In the genomic region with DNA sequence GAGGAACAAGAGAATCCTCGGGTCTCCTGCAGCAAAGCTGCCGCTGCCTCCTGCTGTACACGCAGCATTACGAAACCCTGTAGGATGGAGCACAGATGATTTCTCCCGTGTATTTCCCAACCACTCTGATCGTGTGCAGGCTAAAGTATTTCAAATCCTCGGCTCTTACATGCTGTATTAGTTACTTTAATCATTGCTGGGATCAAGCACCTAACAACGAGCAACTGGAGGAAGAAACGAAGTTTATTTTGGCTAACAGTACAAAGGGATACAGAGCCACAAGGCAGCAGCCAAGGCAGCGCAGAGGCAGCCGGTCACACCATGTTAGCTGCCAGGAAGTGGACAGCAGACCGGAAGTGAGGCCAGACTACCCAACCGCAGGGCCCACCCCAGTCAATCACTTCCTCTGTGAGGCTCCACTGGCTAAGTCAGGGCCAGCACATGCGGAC, we compare ENCODE assay signal across 7 mouse cellular contexts.
A peak's percentile ranks its signal among the peaks of the same experiment; 100 is the strongest.
DNase-seq lines count a peak whose midpoint lies in the region; ATAC-seq and TF ChIP-seq lines count a peak whose summit lies in the region.

No protein-coding gene starts in this region.

- H3K36me3 ChIP-seq in limb, embryonic 14.5 days (ENCODE audit: control insufficient read depth, insufficient read depth, low read length) = 0 out of 2 replicates have a peak, but pooled peaks cover 2% of the 10 kb centered on the region
- H3K36me3 ChIP-seq in forebrain, embryonic 15.5 days = no peaks in the 10 kb centered on the region
- H3K36me3 ChIP-seq in forebrain, embryonic 14.5 days (ENCODE audit: control insufficient read depth, insufficient read depth, low read length) = no peaks in the 10 kb centered on the region

- H3K4me1 ChIP-seq in limb, embryonic 14.5 days (ENCODE audit: control insufficient read depth, insufficient read depth, low read length) = no peaks in the 10 kb centered on the region
- H3K4me1 ChIP-seq in forebrain, embryonic 15.5 days = no peaks in the 10 kb centered on the region
- H3K4me1 ChIP-seq in forebrain, embryonic 14.5 days (ENCODE audit: control insufficient read depth, insufficient read depth, low read length) = no peaks in the 10 kb centered on the region

- ATAC-seq in limb, embryonic 14.5 days (ENCODE audit: low FRiP score, low read depth) = no peak
- no peak for ATAC-seq in forebrain, embryonic 15.5 days (replicated peaks)
- ATAC-seq in forebrain, embryonic 14.5 days = no peak

- no peaks in the 10 kb centered on the region for H3K9me3 ChIP-seq in limb, embryonic 14.5 days (ENCODE audit: control insufficient read depth, low read length)
- H3K9me3 ChIP-seq in forebrain, embryonic 15.5 days = no peaks in the 10 kb centered on the region
- H3K9me3 ChIP-seq in forebrain, embryonic 14.5 days (replicated peaks; ENCODE audit: control insufficient read depth, low read length) = no peaks in the 10 kb centered on the region

- H3K27ac ChIP-seq in limb, embryonic 14.5 days (replicated peaks; ENCODE audit: low read depth, low read length) = no peak overlapping the region
- H3K27ac ChIP-seq in forebrain, embryonic 15.5 days (replicated peaks) = no peak overlapping the region
- H3K27ac ChIP-seq in forebrain, embryonic 14.5 days (ENCODE audit: low read depth, low read length) = no peak overlapping the region

- no peak for TF ChIP-seq POLR2A in limb, embryonic 14.5 days (IDR thresholded peaks at IDR 0.05; ENCODE audit: borderline replicate concordance, extremely low read depth, insufficient read depth, insufficient read length)

- H3K9ac ChIP-seq in limb, embryonic 14.5 days (ENCODE audit: low read depth, low read length, severe bottlenecking) = no peak overlapping the region
- H3K9ac ChIP-seq in forebrain, embryonic 15.5 days (replicated peaks) = no peak overlapping the region
- H3K9ac ChIP-seq in forebrain, embryonic 14.5 days (ENCODE audit: low read length) = no peak overlapping the region

- no peak overlapping the region for H3K4me3 ChIP-seq in limb, embryonic 14.5 days (replicated peaks; ENCODE audit: low read length)
- H3K4me3 ChIP-seq in forebrain, embryonic 15.5 days = no peak overlapping the region
- H3K4me3 ChIP-seq in forebrain, embryonic 14.5 days (ENCODE audit: low read depth, low read length) = no peak overlapping the region

- no peaks in the 10 kb centered on the region for H3K27me3 ChIP-seq in limb, embryonic 14.5 days (ENCODE audit: control insufficient read depth, insufficient read depth, low read length)
- H3K27me3 ChIP-seq in forebrain, embryonic 15.5 days = no peaks in the 10 kb centered on the region
- no peaks in the 10 kb centered on the region for H3K27me3 ChIP-seq in forebrain, embryonic 14.5 days (replicated peaks; ENCODE audit: control insufficient read depth, insufficient read depth, low read length)

- 68% methylated on average over 14 of the region's 14 CpGs for WGBS in limb, embryonic 14.5 days
- WGBS in forebrain, embryonic 15.5 days = 90% methylated on average over 14 of the region's 14 CpGs
- WGBS in forebrain, embryonic 14.5 days = 92% methylated on average over 14 of the region's 14 CpGs

- no peak overlapping the region for H3K4me2 ChIP-seq in limb, embryonic 14.5 days (replicated peaks; ENCODE audit: low read depth, low read length, severe bottlenecking)
- no peak overlapping the region for H3K4me2 ChIP-seq in forebrain, embryonic 15.5 days (replicated peaks)
- no peak overlapping the region for H3K4me2 ChIP-seq in forebrain, embryonic 14.5 days (ENCODE audit: low read length)

- DNase-seq in 416B (ENCODE audit: low read depth) (peak; percentile 98), MN1 (ENCODE audit: low spot score) (peak; percentile 75)
- peak; percentile 68 for DNase-seq in heart, adult 8-10 months (ENCODE audit: low spot score)
- peak; percentile 40 for DNase-seq in limb, embryonic 14.5 days (ENCODE audit: low spot score)
- peak; percentile 66 to 81 for DNase-seq in natural killer cell, adult 2 months (ENCODE audit: low spot score in 2 of 2)
- DNase-seq in forebrain, embryonic 14.5 days (ENCODE audit: low spot score) = no peak
